Mouse (Mus musculus): ENCODE data around the gene Gas7.
A peak's percentile ranks its signal among the peaks of the same experiment; 100 is the strongest.

Gas7 gene

DNA sequence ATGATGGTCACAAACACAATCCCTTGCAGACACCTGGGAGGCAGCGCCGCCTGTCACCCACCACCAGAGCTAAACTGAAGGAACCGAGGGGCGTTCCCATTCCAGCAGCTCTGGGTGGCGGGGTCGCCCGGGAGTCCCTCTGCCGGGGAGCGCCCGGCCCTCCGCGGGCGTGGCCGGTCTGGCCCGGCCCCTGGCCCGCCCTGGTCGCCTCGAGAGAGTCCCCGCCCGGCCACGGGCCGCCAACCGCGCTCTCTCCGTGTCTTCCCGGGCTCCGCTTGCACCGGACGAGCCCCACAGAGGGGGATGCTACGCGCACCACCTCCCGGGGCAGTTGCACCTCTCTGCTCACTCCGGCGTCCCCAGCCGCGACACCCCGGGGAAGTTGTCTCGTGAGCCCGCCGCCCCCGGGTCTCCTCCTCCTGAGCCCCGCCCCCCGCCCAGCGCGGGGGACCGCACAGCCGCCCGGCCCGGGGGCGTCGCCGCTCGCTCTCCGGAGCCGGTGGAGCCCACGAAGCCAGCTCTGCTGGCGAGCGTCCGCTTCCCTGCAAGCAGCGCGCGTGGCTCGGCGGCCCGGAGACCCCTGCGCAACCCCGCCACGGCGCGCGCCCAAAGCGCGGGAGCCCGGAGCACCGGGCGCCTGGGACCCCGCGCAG is at the start of gene Gas7:
Gene Gas7 (plus strand): TSS at position 564 of the 653 bp plus-strand sequence.
- DNase-seq (ENCODE audit: low spot score in 2 of 2) = peak; percentile 29 to 69

- no peak for DNase-seq (ENCODE audit: low spot score in 2 of 2)
These were observed 40.8 kb upstream of the Gas7 start for GRCm38 (mm10) chr11:67414346-67414940.

DNA sequence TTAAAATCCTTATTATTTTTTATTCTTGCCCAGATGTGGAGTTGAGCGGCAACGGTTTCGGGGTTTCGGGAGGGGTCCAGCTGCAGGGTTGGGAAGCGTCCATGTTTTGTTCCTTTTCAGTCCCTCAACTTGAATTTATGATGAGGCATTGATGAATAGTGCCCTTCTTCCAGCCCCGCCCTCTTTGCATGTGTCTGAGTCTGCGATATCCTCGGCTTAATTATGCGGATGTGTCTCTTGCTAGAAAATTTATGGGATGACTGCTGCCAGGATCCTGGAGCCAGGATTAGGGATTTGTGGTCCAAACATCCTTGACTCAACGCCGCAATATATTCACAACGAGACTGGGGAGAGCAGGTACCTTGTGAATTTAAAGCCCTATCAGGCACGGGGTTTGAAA is 31.7 kb upstream of the Gas7 start:
- no peak for DNase-seq (ENCODE audit: low spot score in 2 of 2)

DNA sequence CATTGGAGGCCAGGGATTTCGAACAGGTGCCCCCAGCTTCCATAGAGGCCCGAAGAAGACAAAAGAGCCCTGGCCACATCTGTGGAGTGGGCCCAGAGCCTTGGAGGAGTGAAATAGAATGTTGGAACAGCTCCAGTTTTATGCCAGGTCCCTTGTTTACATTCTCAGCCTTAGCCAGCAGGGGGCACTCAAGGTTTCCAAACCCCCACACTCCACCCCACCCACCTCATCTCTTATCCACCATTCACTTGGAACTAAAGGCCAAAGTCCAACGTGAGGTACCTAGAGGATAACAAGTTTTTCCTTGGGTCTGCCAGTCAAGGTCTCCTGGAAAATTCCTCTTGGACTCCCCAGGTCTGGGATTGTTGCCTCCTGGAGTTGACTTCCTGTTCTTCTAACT is 27.0 kb upstream of the Gas7 start:
- DNase-seq (ENCODE audit: low spot score in 2 of 2) = peak in 1 of 2 experiments; percentile 8

- no peak for DNase-seq (ENCODE audit: low spot score in 2 of 2)
These were observed 25.4 kb upstream of the Gas7 start for GRCm38 (mm10) chr11:67429836-67430235.

DNA sequence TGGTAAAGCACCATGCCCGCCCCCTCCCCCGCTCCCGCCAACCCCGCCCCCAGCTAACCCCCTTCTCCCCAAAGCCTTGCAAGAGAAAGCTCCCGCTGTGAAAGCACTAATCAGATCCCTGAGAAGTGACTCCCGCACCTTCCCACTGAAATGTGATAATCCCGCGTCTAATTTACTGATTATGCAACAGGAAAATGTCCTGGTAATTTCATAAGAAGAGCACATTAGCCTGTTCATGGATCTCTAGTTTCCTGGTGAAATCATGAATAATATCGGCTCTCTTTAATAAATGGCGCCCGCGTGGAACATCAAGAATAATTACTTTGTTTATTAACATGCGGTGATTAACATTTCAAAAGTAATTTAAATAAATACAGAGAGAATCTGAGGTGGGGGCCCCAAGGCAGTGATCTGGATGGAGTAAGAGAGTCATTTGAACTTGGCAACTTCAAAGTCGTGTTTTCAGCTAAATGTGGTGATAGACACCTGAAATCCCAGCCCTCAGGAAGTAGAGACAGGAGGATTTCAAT is 24.1 kb upstream of the Gas7 start:
- no peak for DNase-seq (ENCODE audit: low spot score in 2 of 2)

DNA sequence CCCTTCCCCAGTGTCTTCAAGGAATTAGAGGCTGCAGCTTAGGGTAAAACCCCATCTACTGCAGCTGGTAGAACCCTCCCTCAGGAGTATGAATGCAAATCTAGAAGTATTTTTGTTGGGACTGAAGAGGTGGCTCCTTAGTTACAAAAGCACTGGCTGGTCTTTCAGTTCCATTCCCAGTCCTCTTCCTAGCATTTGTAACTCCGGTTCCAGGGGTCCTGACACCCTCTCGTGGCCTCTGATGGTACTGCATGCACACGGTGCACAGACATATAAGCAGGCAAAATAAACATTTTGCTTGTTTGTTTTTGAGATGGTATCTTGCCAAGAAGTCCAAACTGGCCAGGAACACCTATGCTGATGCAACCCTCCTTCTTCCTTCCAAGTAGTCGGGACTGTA is 23.4 kb upstream of the Gas7 start:
- no peak for DNase-seq (ENCODE audit: low spot score in 2 of 2)

GRCm38 (mm10) chr11:67433763-67434162 is 21.5 kb upstream of the Gas7 start:
- no peak for DNase-seq (ENCODE audit: low spot score in 2 of 2)

GRCm38 (mm10) chr11:67438746-67439145 is 16.5 kb upstream of the Gas7 start:
- DNase-seq (ENCODE audit: low spot score in 2 of 2) = no peak

DNA sequence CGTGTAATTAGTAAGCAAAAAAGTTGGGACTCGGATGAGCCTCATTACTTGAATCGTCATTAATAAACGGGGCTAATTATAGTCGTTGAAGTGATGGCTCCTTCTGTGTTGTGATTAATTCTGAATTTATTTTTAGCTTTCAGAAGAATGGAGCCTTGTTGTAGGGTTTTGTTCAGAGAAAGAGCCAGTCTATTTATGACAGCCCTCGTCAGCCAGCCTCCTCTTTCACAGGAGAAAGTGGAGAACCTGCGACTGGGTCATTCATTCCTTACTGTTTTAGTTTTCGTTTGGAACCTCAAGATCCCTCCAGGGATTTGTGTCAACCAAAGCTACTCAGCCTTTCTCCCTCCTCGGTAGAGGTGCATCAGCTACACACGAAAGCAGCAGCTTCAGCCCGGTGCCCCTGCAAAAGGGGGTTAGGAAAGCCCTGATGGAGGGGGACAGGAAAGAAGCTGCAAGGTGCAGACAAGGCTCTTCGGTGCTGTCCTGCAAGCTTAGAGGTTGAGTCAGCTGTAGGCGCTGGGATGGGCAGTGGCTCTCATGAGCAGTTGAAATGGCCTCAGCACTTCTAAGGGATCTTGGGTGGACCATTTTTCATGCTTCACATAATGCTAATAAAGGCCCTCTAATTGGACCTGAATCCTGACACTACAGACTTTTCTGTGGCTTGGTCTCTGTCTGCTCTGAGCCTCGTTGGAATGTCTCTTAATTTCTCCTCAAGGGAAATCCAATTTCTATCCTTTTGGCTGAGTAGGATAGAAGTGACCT is 10.0 kb upstream of the Gas7 start:
- DNase-seq (ENCODE audit: low spot score in 2 of 2) = no peak

- DNase-seq (ENCODE audit: low spot score in 2 of 2) = no peak
These were observed 3.7 kb upstream of the Gas7 start for GRCm38 (mm10) chr11:67451525-67451924.

DNA sequence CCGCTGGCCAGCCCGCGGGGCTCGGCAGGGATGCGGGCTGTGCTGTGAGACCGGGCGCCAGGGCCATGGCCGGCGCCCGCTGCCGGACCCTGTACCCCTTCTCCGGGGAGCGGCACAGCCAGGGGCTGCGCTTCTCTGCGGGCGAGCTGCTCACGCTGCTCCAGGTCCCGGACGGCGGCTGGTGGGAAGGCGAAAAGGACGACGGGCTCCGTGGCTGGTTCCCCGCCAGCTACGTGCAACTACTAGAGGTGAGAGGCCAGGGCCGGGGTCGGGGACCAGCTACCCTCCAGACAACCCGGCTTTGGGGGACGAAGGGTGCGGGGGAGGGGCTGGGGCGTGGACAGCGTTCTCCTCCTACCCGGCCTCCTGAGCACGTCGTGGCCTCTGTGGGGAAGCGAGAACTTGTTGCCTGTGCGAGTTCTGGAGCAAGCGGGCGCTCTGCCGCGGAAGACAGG is 317 bp downstream of the Gas7 start:
- peak in 1 of 2 experiments; percentile 59 for DNase-seq (ENCODE audit: low spot score in 2 of 2)

DNA sequence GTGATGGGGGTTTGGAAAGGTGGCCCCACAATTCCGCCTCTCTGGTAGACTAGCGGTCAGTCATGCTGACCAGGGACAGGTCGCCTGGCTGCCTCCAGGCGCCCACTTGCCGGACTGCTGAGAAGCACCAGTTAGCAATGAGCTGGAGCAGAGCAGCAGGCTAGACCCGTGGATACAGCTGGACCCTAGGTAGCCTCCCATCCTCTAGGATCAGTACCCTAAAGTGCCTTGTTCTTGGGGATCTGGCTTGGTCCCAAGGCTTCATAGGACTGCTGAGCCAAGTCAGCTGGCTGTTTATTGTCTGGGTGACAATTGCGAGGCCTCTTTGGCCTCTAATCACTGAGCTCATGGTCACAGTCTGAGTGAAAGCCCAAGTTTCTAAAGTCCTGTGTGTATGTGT is 792 bp downstream of the Gas7 start:
- DNase-seq (ENCODE audit: low spot score in 2 of 2) = no peak

DNA sequence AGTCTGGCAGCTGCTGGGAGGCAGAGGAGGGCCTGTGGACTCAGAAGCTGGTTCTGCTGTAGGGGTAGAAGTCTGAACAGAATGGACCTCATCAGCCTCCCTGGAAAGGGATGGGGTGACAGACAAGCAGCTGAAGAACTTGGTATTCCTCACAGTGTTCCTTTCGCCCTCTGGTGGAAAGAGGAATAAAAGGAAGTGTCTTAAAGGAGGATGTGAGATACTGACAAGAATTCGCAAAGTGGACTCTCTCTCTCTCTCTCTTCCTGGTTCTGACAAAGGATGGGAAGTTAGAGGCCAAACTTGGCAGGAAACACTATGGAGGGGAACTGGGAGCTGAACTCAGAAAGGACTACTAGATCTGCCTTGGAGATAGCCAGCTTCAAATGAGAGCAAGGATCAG is 2.9 kb downstream of the Gas7 start:
- no peak for DNase-seq (ENCODE audit: low spot score in 2 of 2)

DNA sequence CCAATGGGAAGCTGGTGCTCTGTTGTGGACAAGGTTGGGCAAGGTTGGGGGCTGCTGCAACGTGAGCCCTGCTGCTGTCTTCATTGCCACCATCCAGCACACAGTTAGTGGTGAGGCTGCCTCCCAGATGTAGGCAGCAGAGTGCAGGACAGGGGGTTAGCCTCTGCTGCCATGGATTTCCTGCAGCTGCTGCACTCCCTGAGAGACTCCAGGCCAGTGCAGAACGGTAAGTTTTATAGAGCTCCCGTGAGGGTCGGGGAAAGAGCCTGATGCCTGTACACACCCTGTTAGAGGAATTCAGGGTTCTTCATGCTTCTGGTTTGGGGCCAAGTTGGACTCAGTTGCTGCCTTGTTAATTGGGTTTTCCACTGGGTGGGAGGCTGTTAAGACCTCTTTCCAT is 11.9 kb downstream of the Gas7 start:
- no peak for DNase-seq (ENCODE audit: low spot score in 2 of 2)

- peak in 1 of 2 experiments; percentile 46 for DNase-seq (ENCODE audit: low spot score in 2 of 2)
These were observed 13.6 kb downstream of the Gas7 start for GRCm38 (mm10) chr11:67468846-67469245.

GRCm38 (mm10) chr11:67474590-67474989 is 19.4 kb downstream of the Gas7 start:
- DNase-seq (ENCODE audit: low spot score in 2 of 2) = no peak

DNA sequence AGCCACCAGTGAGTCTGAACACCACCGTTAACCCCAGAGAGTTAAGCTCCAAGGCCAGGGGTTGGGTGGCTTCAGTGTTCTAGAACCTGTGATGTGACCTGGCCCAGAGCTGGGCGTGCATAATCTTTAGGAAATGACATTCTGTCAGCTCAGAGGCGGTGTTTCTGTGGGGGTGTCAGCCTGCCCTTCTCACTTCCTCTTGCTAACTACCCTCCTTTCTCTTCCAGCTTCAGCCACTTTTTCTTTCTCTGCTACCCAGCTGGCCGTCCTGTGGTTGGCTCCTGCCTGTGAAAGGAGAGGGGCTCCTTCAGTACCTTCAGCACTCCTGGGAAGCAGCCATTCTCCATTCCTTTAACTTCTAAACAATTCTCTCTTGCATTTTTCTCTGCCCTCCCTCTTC is 24.3 kb downstream of the Gas7 start:
- DNase-seq (ENCODE audit: low spot score in 2 of 2) = no peak

- DNase-seq (ENCODE audit: low spot score in 2 of 2) = no peak
These were observed 25.1 kb downstream of the Gas7 start for GRCm38 (mm10) chr11:67480204-67480956.

- DNase-seq (ENCODE audit: low spot score in 2 of 2) = no peak
These were observed 26.5 kb downstream of the Gas7 start for GRCm38 (mm10) chr11:67481691-67482090.

DNA sequence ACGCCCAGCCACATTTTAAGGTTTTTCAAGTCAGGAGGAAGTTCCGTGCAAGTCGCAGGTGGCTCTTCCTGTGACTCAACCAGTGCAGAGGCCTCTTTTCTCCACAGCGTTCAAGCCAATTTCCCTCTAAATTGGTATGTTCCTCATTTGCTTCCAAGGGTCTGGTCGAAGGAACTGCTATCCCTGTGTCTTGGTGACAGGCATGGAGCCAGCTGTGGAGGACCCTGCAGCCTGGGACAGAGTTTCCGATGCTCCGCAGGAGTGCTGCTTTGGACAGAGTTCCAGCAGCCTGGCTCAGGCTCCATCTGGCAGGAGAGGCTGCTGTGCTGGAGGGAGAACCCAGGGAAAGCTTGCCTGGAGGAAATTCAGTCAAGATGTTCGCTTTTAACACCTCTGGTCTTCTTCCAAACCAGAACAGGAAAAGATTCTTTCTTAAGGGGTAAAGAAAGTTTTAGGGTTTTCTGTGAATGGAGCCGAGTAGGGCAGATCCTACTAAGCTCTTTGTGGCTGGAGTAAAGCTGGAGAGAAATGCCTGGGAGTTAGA is 27.1 kb downstream of the Gas7 start:
- DNase-seq (ENCODE audit: low spot score in 2 of 2) = peak in 1 of 2 experiments; percentile 37

GRCm38 (mm10) chr11:67488156-67488555 is 32.9 kb downstream of the Gas7 start:
- no peak for DNase-seq (ENCODE audit: low spot score in 2 of 2)
